Mouse (Mus musculus): ENCODE results near the gene Rnf167. TPM values are rescaled to one million over a fixed set of nuclear protein-coding genes. Genes with fewer than 3 reads are reported as not detected.
A peak's percentile ranks its signal among the peaks of the same experiment; 100 is the strongest.

Rnf167 gene
- polyA plus RNA-seq, 1 experiment from 2014 or later = 120 TPM

- Histone ChIP-seq H3K36me3 (peaks cover 32% of the 10 kb centered on the region), H3K9me3 (no peaks in the 10 kb centered on the region), H3K27ac (no peak overlapping the region), H3K9ac (peak overlapping the region; percentile 53), H3K4me1 (peaks cover 34% of the 10 kb centered on the region), H3K4me2 (replicated peaks) (peak overlapping the region; percentile 97; the same call in 1 of the 2 replicates), H3K27me3 (no peaks in the 10 kb centered on the region), H3K4me3 (0 out of 2 replicates have a peak overlapping the region, but pooled peaks have one; percentile 2)
- WGBS = 69% methylated on average over 5 of the region's 5 CpGs
- no peak for ATAC-seq (ENCODE audit: low FRiP score, low read depth)
Observed at GRCm38 (mm10) chr11:70658521-70658920, 11.5 kb downstream of the Rnf167 start.

GRCm38 (mm10) chr11:70658942-70659341 lies 11.9 kb downstream of the Rnf167 start:
- Histone ChIP-seq H3K4me1 (peaks cover 34% of the 10 kb centered on the region), H3K9ac (peak overlapping the region; percentile 43; the same call in 1 of the 2 replicates), H3K9me3 (no peaks in the 10 kb centered on the region), H3K4me3 (no peak overlapping the region), H3K4me2 (replicated peaks) (peak overlapping the region; percentile 97; the same call in 1 of the 2 replicates), H3K27ac (no peak overlapping the region), H3K36me3 (peaks cover 36% of the 10 kb centered on the region), H3K27me3 (no peaks in the 10 kb centered on the region)
- no peak for ATAC-seq (ENCODE audit: low FRiP score, low read depth)
- WGBS = 63% methylated on average over 8 of the region's 8 CpGs

GRCm38 (mm10) chr11:70660571-70660970 lies 13.5 kb downstream of the Rnf167 start:
- no peaks in the 10 kb centered on the region for H3K27me3 ChIP-seq
- no peak overlapping the region for H3K4me2 ChIP-seq (replicated peaks)
- 91% methylated on average over 8 of the region's 8 CpGs for WGBS
- no peak for ATAC-seq (ENCODE audit: low FRiP score, low read depth)
- H3K27ac ChIP-seq = no peak overlapping the region
- H3K9me3 ChIP-seq = no peaks in the 10 kb centered on the region
- H3K4me1 ChIP-seq = peaks cover 34% of the 10 kb centered on the region
- H3K9ac ChIP-seq = no peak overlapping the region
- no peak overlapping the region for H3K4me3 ChIP-seq
- H3K36me3 ChIP-seq = peaks cover 52% of the 10 kb centered on the region

- Histone ChIP-seq H3K27me3 (no peaks in the 10 kb centered on the region), H3K27ac (no peak overlapping the region), H3K4me3 (no peak overlapping the region), H3K4me1 (peaks cover 23% of the 10 kb centered on the region), H3K9me3 (no peaks in the 10 kb centered on the region), H3K9ac (no peak overlapping the region), H3K4me2 (replicated peaks) (no peak overlapping the region), H3K36me3 (peaks cover 68% of the 10 kb centered on the region)
- WGBS = 94% methylated on average over 8 of the region's 8 CpGs
- no peak for ATAC-seq (ENCODE audit: low FRiP score, low read depth)
Observed at GRCm38 (mm10) chr11:70663101-70663500, 16.1 kb downstream of the Rnf167 start.

GRCm38 (mm10) chr11:70663957-70664356 lies 16.9 kb downstream of the Rnf167 start:
- no peak overlapping the region for H3K4me2 ChIP-seq (replicated peaks)
- WGBS = 91% methylated on average over 6 of the region's 6 CpGs
- no peaks in the 10 kb centered on the region for H3K27me3 ChIP-seq
- peaks cover 14% of the 10 kb centered on the region for H3K4me1 ChIP-seq
- H3K9ac ChIP-seq = no peak overlapping the region
- H3K4me3 ChIP-seq = no peak overlapping the region
- no peaks in the 10 kb centered on the region for H3K9me3 ChIP-seq
- no peak for ATAC-seq (ENCODE audit: low FRiP score, low read depth)
- peaks cover 68% of the 10 kb centered on the region for H3K36me3 ChIP-seq
- no peak overlapping the region for H3K27ac ChIP-seq

GRCm38 (mm10) chr11:70664741-70665140 lies 17.7 kb downstream of the Rnf167 start:
- peaks cover 13% of the 10 kb centered on the region for H3K4me1 ChIP-seq
- H3K4me3 ChIP-seq = no peak overlapping the region
- H3K27me3 ChIP-seq = no peaks in the 10 kb centered on the region
- H3K4me2 ChIP-seq (replicated peaks) = no peak overlapping the region
- H3K9me3 ChIP-seq = no peaks in the 10 kb centered on the region
- H3K9ac ChIP-seq = no peak overlapping the region
- no peak for ATAC-seq (ENCODE audit: low FRiP score, low read depth)
- H3K36me3 ChIP-seq = peaks cover 68% of the 10 kb centered on the region
- WGBS = 94% methylated on average over 9 of the region's 9 CpGs
- no peak overlapping the region for H3K27ac ChIP-seq

GRCm38 (mm10) chr11:70666687-70667086 lies 19.7 kb downstream of the Rnf167 start:
- Histone ChIP-seq H3K4me1 (peaks cover 28% of the 10 kb centered on the region), H3K27ac (no peak overlapping the region), H3K4me2 (replicated peaks) (peak overlapping the region; percentile 86; the same call in 1 of the 2 replicates), H3K9me3 (no peaks in the 10 kb centered on the region), H3K9ac (no peak overlapping the region; the same call in 1 of the 2 replicates), H3K36me3 (peaks cover 64% of the 10 kb centered on the region), H3K4me3 (no peak overlapping the region), H3K27me3 (no peaks in the 10 kb centered on the region)
- WGBS = 89% methylated on average over 8 of the region's 8 CpGs
- no peak for ATAC-seq (ENCODE audit: low FRiP score, low read depth)

- H3K36me3 ChIP-seq = peaks cover 64% of the 10 kb centered on the region
Observed at GRCm38 (mm10) chr11:70667271-70668150, 20.5 kb downstream of the Rnf167 start.

GRCm38 (mm10) chr11:70668335-70668770 lies 21.3 kb downstream of the Rnf167 start:
- H3K4me1 ChIP-seq = peaks cover 28% of the 10 kb centered on the region
- H3K36me3 ChIP-seq = peaks cover 60% of the 10 kb centered on the region
- no peaks in the 10 kb centered on the region for H3K9me3 ChIP-seq
- WGBS = under 1% methylated on average over 15 of the region's 15 CpGs
- H3K4me2 ChIP-seq (replicated peaks) = peak overlapping the region; percentile 86
- ATAC-seq (ENCODE audit: low FRiP score, low read depth) = peak; percentile 52; the same call in 1 of the 2 replicates
- H3K27me3 ChIP-seq = no peaks in the 10 kb centered on the region
- peak overlapping the region; percentile 91 for H3K27ac ChIP-seq
- peak overlapping the region; percentile 70 for H3K4me3 ChIP-seq
- H3K9ac ChIP-seq = peak overlapping the region; percentile 69

More at GRCm38 (mm10) chr11:70667271-70668150, 20.5 kb downstream of the Rnf167 start:
- Histone ChIP-seq H3K4me2 (replicated peaks) (peak overlapping the region; percentile 86), H3K9me3 (no peaks in the 10 kb centered on the region), H3K4me1 (peaks cover 28% of the 10 kb centered on the region), H3K27ac (peak overlapping the region; percentile 91), H3K27me3 (no peaks in the 10 kb centered on the region), H3K9ac (peak overlapping the region; percentile 69), H3K4me3 (peak overlapping the region; percentile 70)
- WGBS = 43% methylated on average over 14 of the region's 14 CpGs
- ATAC-seq (ENCODE audit: low FRiP score, low read depth) = no peak

- Histone ChIP-seq H3K27me3 (no peaks in the 10 kb centered on the region), H3K4me1 (peaks cover 28% of the 10 kb centered on the region), H3K27ac (peak within 1 kb of the TSS; percentile 98), H3K4me3 (peak within 1 kb of the TSS; percentile 70), H3K36me3 (peaks cover 59% of the 10 kb centered on the region), H3K9ac (peak within 1 kb of the TSS; percentile 84), H3K4me2 (replicated peaks) (peak within 1 kb of the TSS; percentile 86), H3K9me3 (no peaks in the 10 kb centered on the region)
- peak; percentile 96 for ATAC-seq (ENCODE audit: low FRiP score, low read depth)
- under 1% methylated on average over 44 of the region's 44 CpGs for WGBS
Observed at GRCm38 (mm10) chr11:70668771-70669505, 21.9 kb downstream of the Rnf167 start, which contains the start of gene Spag7. Gene Spag7, minus strand, starts transcription at chr11:70669416.

- no peaks in the 10 kb centered on the region for H3K27me3 ChIP-seq
- peak; percentile 32 for ATAC-seq (ENCODE audit: low FRiP score, low read depth)
- WGBS = 1% methylated on average over 31 of the region's 31 CpGs
- H3K27ac ChIP-seq = peak overlapping the region; percentile 98
- H3K9me3 ChIP-seq = no peaks in the 10 kb centered on the region
- H3K36me3 ChIP-seq = peaks cover 59% of the 10 kb centered on the region
- peaks cover 28% of the 10 kb centered on the region for H3K4me1 ChIP-seq
- H3K4me2 ChIP-seq (replicated peaks) = peak overlapping the region; percentile 86
- peak overlapping the region; percentile 70 for H3K4me3 ChIP-seq
- peak overlapping the region; percentile 84 for H3K9ac ChIP-seq
Observed at GRCm38 (mm10) chr11:70669582-70670345, 22.7 kb downstream of the Rnf167 start.

Data from limb, embryonic 13.5 days (tissue).